Mouse (Mus musculus): ENCODE results near the gene Zfp335. TPM values are rescaled to one million over a fixed set of nuclear protein-coding genes. Genes with fewer than 3 reads are reported as not detected.

Zfp335 gene
- polyA plus RNA-seq, 1 experiment from 2014 or later: 7.6 TPM

GRCm38 (mm10) chr2:164892696-164893216 lies 18.8 kb downstream of the Zfp335 start:
- H3K27ac ChIP-seq: no peak overlapping the region
- 92% methylated on average over 6 of the region's 6 CpGs for WGBS
- H3K4me3 ChIP-seq (replicated peaks; ENCODE audit: low read depth, low read length): no peak overlapping the region
- ATAC-seq (replicated peaks; ENCODE audit: low FRiP score, low read depth): no peak
- H3K27me3 ChIP-seq (ENCODE audit: insufficient read depth, low read length): no peaks in the 10 kb centered on the region
- TF ChIP-seq CTCF (IDR thresholded peaks at IDR 0.05; ENCODE audit: low read depth): no peak
- DNase-seq (ENCODE audit: low spot score): no peak
- H3K9ac ChIP-seq (ENCODE audit: low read depth, low read length): no peak overlapping the region
- no peaks in the 10 kb centered on the region for H3K4me1 ChIP-seq (replicated peaks; ENCODE audit: insufficient read depth, low read length)
- no peak overlapping the region for H3K4me2 ChIP-seq (ENCODE audit: low read length)
- no peaks in the 10 kb centered on the region for H3K9me3 ChIP-seq (replicated peaks; ENCODE audit: low read length)
- peaks cover 89% of the 10 kb centered on the region for H3K36me3 ChIP-seq (ENCODE audit: insufficient read depth, low read length)

GRCm38 (mm10) chr2:164891908-164892695 lies 19.5 kb downstream of the Zfp335 start:
- no peak overlapping the region for H3K9ac ChIP-seq (ENCODE audit: low read depth, low read length)
- H3K4me3 ChIP-seq (replicated peaks; ENCODE audit: low read depth, low read length): no peak overlapping the region
- no peak overlapping the region for H3K27ac ChIP-seq
- H3K36me3 ChIP-seq (ENCODE audit: insufficient read depth, low read length): peaks cover 89% of the 10 kb centered on the region
- DNase-seq (ENCODE audit: low spot score): no peak
- no peaks in the 10 kb centered on the region for H3K9me3 ChIP-seq (replicated peaks; ENCODE audit: low read length)
- no peaks in the 10 kb centered on the region for H3K27me3 ChIP-seq (ENCODE audit: insufficient read depth, low read length)
- no peaks in the 10 kb centered on the region for H3K4me1 ChIP-seq (replicated peaks; ENCODE audit: insufficient read depth, low read length)
- no peak for TF ChIP-seq CTCF (IDR thresholded peaks at IDR 0.05; ENCODE audit: low read depth)
- no peak overlapping the region for H3K4me2 ChIP-seq (ENCODE audit: low read length)
- 81% methylated on average over 15 of the region's 15 CpGs for WGBS
- no peak for ATAC-seq (replicated peaks; ENCODE audit: low FRiP score, low read depth)

- DNase-seq (ENCODE audit: low spot score) (no peak), ATAC-seq (replicated peaks; ENCODE audit: low FRiP score, low read depth) (no peak)
- no peaks in the 10 kb centered on the region for H3K27me3 ChIP-seq (ENCODE audit: insufficient read depth, low read length)
- H3K36me3 ChIP-seq (ENCODE audit: insufficient read depth, low read length): peaks cover 95% of the 10 kb centered on the region
- WGBS: 79% methylated on average over 13 of the region's 13 CpGs
- H3K4me2 ChIP-seq (ENCODE audit: low read length): no peak overlapping the region
- no peak overlapping the region for H3K4me3 ChIP-seq (replicated peaks; ENCODE audit: low read depth, low read length)
- H3K4me1 ChIP-seq (replicated peaks; ENCODE audit: insufficient read depth, low read length): no peaks in the 10 kb centered on the region
- TF ChIP-seq CTCF (IDR thresholded peaks at IDR 0.05; ENCODE audit: low read depth): no peak
- H3K9me3 ChIP-seq (replicated peaks; ENCODE audit: low read length): no peaks in the 10 kb centered on the region
- H3K9ac ChIP-seq (ENCODE audit: low read depth, low read length): no peak overlapping the region
- H3K27ac ChIP-seq: 0 out of 2 replicates have a peak overlapping the region, but pooled peaks have one; percentile 19
These were observed 20.3 kb downstream of the Zfp335 start for GRCm38 (mm10) chr2:164891056-164891834.

- DNase-seq (ENCODE audit: low spot score) (no peak), ATAC-seq (replicated peaks; ENCODE audit: low FRiP score, low read depth) (no peak)
- no peak overlapping the region for H3K27ac ChIP-seq
- H3K4me1 ChIP-seq (replicated peaks; ENCODE audit: insufficient read depth, low read length): no peaks in the 10 kb centered on the region
- H3K9ac ChIP-seq (ENCODE audit: low read depth, low read length): no peak overlapping the region
- no peaks in the 10 kb centered on the region for H3K27me3 ChIP-seq (ENCODE audit: insufficient read depth, low read length)
- H3K36me3 ChIP-seq (ENCODE audit: insufficient read depth, low read length): peaks cover 97% of the 10 kb centered on the region
- no peak overlapping the region for H3K4me2 ChIP-seq (ENCODE audit: low read length)
- no peak for TF ChIP-seq CTCF (IDR thresholded peaks at IDR 0.05; ENCODE audit: low read depth)
- H3K9me3 ChIP-seq (replicated peaks; ENCODE audit: low read length): no peaks in the 10 kb centered on the region
- no peak overlapping the region for H3K4me3 ChIP-seq (replicated peaks; ENCODE audit: low read depth, low read length)
- WGBS: 87% methylated on average over 24 of the region's 24 CpGs
These were observed 21.0 kb downstream of the Zfp335 start for GRCm38 (mm10) chr2:164890411-164891049.

- no peak for ATAC-seq (replicated peaks; ENCODE audit: low FRiP score, low read depth)
- Histone ChIP-seq H3K4me3 (replicated peaks; ENCODE audit: low read depth, low read length) (no peak overlapping the region), H3K36me3 (ENCODE audit: insufficient read depth, low read length) (peaks cover 97% of the 10 kb centered on the region), H3K9ac (ENCODE audit: low read depth, low read length) (no peak overlapping the region), H3K27ac (no peak overlapping the region), H3K27me3 (ENCODE audit: insufficient read depth, low read length) (no peaks in the 10 kb centered on the region), H3K9me3 (replicated peaks; ENCODE audit: low read length) (no peaks in the 10 kb centered on the region), H3K4me1 (replicated peaks; ENCODE audit: insufficient read depth, low read length) (no peaks in the 10 kb centered on the region), H3K4me2 (ENCODE audit: low read length) (no peak overlapping the region)
- no peak for TF ChIP-seq CTCF (IDR thresholded peaks at IDR 0.05; ENCODE audit: low read depth)
- no peak for DNase-seq (ENCODE audit: low spot score)
- 75% methylated on average over 2 of the region's 2 CpGs for WGBS
These were observed 21.6 kb downstream of the Zfp335 start for GRCm38 (mm10) chr2:164889960-164890359.

- no peak for TF ChIP-seq CTCF (IDR thresholded peaks at IDR 0.05; ENCODE audit: low read depth)
- Histone ChIP-seq H3K27ac (no peak overlapping the region), H3K27me3 (ENCODE audit: insufficient read depth, low read length) (no peaks in the 10 kb centered on the region), H3K4me2 (ENCODE audit: low read length) (no peak overlapping the region), H3K9me3 (replicated peaks; ENCODE audit: low read length) (no peaks in the 10 kb centered on the region), H3K4me1 (replicated peaks; ENCODE audit: insufficient read depth, low read length) (no peaks in the 10 kb centered on the region), H3K36me3 (ENCODE audit: insufficient read depth, low read length) (peaks cover 89% of the 10 kb centered on the region), H3K9ac (ENCODE audit: low read depth, low read length) (no peak overlapping the region), H3K4me3 (replicated peaks; ENCODE audit: low read depth, low read length) (no peak overlapping the region)
- ATAC-seq (replicated peaks; ENCODE audit: low FRiP score, low read depth) (0 out of 2 replicates have a peak, but pooled peaks have one; percentile 18), DNase-seq (ENCODE audit: low spot score) (no peak)
- WGBS: 62% methylated on average over 12 of the region's 12 CpGs
These were observed 22.6 kb downstream of the Zfp335 start for GRCm38 (mm10) chr2:164888996-164889395.
